Mouse (Mus musculus) stomach, embryonic 14.5 days (tissue): Measurements from ENCODE around the gene Cecr2. TPM values are rescaled to one million over a fixed set of nuclear protein-coding genes. Genes with fewer than 3 reads are reported as not detected.
"Not testable (repeated sequence)": the region's sequence is repeated elsewhere in the genome, so short reads cannot be mapped to it uniquely, and the experiment has no call there.

ENCODE experiments used
- ATAC-seq: fragments of 200-750 bp; cut with Nextera tagmentation; 2 replicates; pipeline ENCODE4 v1.8.0; 2017; ENCODE audit warnings: low read depth, moderate TSS enrichment; ENCODE audit not compliant: insufficient number of reproducible peaks, insufficient read depth, low FRiP score
- H3K27ac ChIP-seq: fragments of 300-500 bp; sonication (generic); 2 replicates; pipeline ENCODE4 v1.5.1; 2014; ENCODE audit warnings: mild to moderate bottlenecking, low read length, moderate library complexity, mixed read lengths
- H3K27me3 ChIP-seq: fragments of 300-500 bp; sonication (generic); 2 replicates; pipeline ENCODE4 v1.6.1; 2014; ENCODE audit warnings: low read length, control low read depth, mixed read lengths; ENCODE audit not compliant: control insufficient read depth, insufficient read depth
- H3K36me3 ChIP-seq: fragments of 300-500 bp; sonication (generic); 2 replicates; pipeline ENCODE4 v1.6.1; 2014; ENCODE audit warnings: mild to moderate bottlenecking, control low read depth, low read length, moderate library complexity, mixed read lengths; ENCODE audit not compliant: control insufficient read depth, insufficient read depth
- H3K4me1 ChIP-seq: fragments of 300-500 bp; sonication (generic); 2 replicates; pipeline ENCODE4 v1.6.1; 2014; ENCODE audit warnings: low read length, control low read depth, mixed read lengths; ENCODE audit not compliant: control insufficient read depth, insufficient read depth
- H3K4me2 ChIP-seq: fragments of 300-500 bp; sonication (generic); replicated peaks from 2 replicates; pipeline ENCODE4 v1.6.1; 2014; ENCODE audit warnings: low read depth, low read length, control low read depth
- H3K4me3 ChIP-seq: fragments of 300-500 bp; sonication (generic); 2 replicates; pipeline ENCODE4 v1.5.1; 2014; ENCODE audit warnings: low read depth, low read length, control low read depth
- H3K9ac ChIP-seq: fragments of 300-500 bp; sonication (generic); replicated peaks from 2 replicates; pipeline ENCODE4 v1.6.1; 2014; ENCODE audit warnings: low read depth, mild to moderate bottlenecking, control low read depth, low read length, moderate library complexity, mixed read lengths
- H3K9me3 ChIP-seq: fragments of 300-500 bp; sonication (generic); 2 replicates; pipeline ENCODE4 v1.6.1; 2016; ENCODE audit warnings: low read depth, low read length, control low read depth; ENCODE audit not compliant: control insufficient read depth
- WGBS: fragments of 180-500 bp; shearing (Covaris S2); extraction: QIAGEN DNeasy Blood & Tissue Kit; methylation state at CpG from one replicate; pipeline ENCODE4 v1.1.7; 2014; 5-methylcytosine and 5-hydroxymethylcytosine counted together
- polyA plus RNA-seq: library from polyadenylated mRNA; unstranded; fragments of >200 nt; fragmentation: Nextera tagmentation; extraction: Ambion mirVana; gene quantifications from 2 replicates; pipeline ENCODE4 v1.2.1, GENCODE M21; 2014

Gene Cecr2
- polyA plus RNA-seq, 1 experiment from 2014 or later, result 3.3 TPM

DNA sequence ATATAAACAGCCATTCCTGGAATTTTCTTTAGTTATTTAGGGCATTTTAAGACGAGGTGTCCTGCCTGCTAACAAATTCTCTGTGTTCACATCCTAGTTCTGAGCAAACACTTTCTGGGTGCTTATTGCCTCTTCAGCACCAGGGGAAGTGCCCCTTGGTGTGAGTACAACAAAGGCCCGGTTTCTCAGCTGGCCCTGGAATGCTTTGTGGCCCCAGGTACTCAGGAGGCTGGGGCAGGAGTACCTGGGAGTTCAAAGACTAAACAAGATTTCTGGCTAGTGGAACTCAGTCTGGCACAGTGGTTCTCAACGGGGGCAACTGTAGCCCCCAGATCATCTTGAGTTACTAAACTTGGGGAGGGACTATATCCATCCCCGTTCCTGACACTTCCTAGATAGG lies 26.6 kb upstream of the Cecr2 start:
- 44% methylated on average over 4 of the region's 4 CpGs for WGBS
- H3K4me1 ChIP-seq, result no peaks in the 10 kb centered on the region
- H3K27me3 ChIP-seq, result no peaks in the 10 kb centered on the region
- ATAC-seq, result no peak
- H3K4me3 ChIP-seq, result no peak overlapping the region
- H3K9ac ChIP-seq, result no peak overlapping the region
- no peak overlapping the region for H3K4me2 ChIP-seq
- no peaks in the 10 kb centered on the region for H3K9me3 ChIP-seq
- H3K36me3 ChIP-seq, result no peaks in the 10 kb centered on the region
- H3K27ac ChIP-seq, result no peak overlapping the region

DNA sequence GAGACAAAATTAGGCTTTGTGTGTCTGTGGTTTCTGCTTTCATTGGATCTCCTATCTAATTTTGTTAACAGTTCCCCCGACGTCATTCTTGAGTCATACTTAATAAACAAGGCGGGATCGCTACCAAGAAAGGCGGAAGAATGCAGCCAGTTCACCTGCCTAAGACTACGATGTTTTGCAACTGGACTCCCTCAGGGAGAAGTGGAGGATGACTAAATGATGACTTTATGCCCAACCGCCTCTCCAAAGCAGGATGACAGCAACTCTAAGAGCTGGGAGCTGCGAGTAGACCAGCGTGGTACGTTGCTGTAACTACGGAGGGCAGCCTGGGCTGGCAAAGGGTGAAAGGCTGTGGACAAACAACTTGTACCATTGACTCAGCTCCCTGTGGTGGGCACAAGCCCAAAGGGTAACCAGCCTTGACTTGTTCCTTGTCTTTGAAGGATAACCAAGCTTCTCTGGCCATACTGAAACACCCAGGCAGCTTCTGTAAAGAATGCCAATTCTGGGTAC lies 24.2 kb upstream of the Cecr2 start:
- H3K9ac ChIP-seq, result no peak overlapping the region
- no peaks in the 10 kb centered on the region for H3K27me3 ChIP-seq
- no peaks in the 10 kb centered on the region for H3K9me3 ChIP-seq
- H3K4me2 ChIP-seq, result no peak overlapping the region
- no peak overlapping the region for H3K27ac ChIP-seq
- WGBS, result 83% methylated on average over 11 of the region's 11 CpGs
- no peak for ATAC-seq
- no peak overlapping the region for H3K4me3 ChIP-seq
- H3K36me3 ChIP-seq, result no peaks in the 10 kb centered on the region
- H3K4me1 ChIP-seq, result no peaks in the 10 kb centered on the region

GRCm38 (mm10) chr6:120643776-120644175 lies 22.4 kb upstream of the Cecr2 start:
- H3K27ac ChIP-seq, result no peak overlapping the region
- WGBS, result 73% methylated on average over 7 of the region's 7 CpGs
- no peaks in the 10 kb centered on the region for H3K27me3 ChIP-seq
- no peak for ATAC-seq
- H3K4me1 ChIP-seq, result no peaks in the 10 kb centered on the region
- no peak overlapping the region for H3K9ac ChIP-seq
- no peaks in the 10 kb centered on the region for H3K9me3 ChIP-seq
- no peak overlapping the region for H3K4me3 ChIP-seq
- no peak overlapping the region for H3K4me2 ChIP-seq
- no peaks in the 10 kb centered on the region for H3K36me3 ChIP-seq

GRCm38 (mm10) chr6:120644346-120645299 lies 21.5 kb upstream of the Cecr2 start:
- ATAC-seq, result no peak
- H3K27ac ChIP-seq, result no peak overlapping the region
- no peaks in the 10 kb centered on the region for H3K36me3 ChIP-seq
- H3K9ac ChIP-seq, result no peak overlapping the region
- no peak overlapping the region for H3K4me2 ChIP-seq
- no peaks in the 10 kb centered on the region for H3K27me3 ChIP-seq
- no peaks in the 10 kb centered on the region for H3K9me3 ChIP-seq
- no peaks in the 10 kb centered on the region for H3K4me1 ChIP-seq
- WGBS, result 51% methylated on average over 23 of the region's 23 CpGs
- no peak overlapping the region for H3K4me3 ChIP-seq

DNA sequence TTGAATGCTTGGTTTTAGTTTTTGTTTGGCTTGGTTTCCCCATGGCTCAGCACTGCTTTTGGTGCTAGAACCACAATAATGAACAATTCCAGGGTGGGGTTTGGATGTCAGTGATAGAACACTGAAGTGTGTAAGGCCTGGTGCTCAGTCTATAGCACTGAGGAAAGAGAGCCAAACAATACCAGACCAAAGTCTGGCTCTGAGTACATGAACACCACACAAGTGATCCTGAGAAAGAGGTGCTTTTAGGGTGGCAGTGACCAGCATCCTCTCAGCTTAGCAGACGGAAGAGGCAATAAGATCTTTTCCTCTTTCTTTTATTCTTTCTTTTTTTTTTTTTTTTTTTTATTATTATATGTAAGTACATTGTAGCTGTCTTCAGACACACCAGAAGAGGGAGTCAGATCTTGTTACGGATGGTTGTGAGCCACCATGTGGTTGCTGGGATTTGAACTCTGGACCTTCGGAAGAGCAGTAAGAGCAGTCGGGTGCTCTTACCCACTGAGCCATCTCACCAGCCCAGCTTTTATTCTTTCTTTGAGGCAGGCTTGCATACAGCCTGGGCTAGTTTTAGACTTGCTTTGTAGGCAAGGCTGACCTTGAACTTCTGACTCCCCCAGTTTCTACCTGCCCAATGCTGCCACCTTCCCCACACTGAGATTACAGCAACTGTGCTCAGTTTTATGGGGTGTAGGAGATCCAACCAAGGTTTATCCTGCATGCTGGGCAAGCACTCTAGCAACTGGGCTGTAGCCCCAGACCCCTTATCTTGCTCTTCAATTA lies 18.7 kb upstream of the Cecr2 start:
- not testable (repeated sequence) for H3K4me1 ChIP-seq, H3K9me3 ChIP-seq, H3K4me2 ChIP-seq, H3K27ac ChIP-seq, H3K9ac ChIP-seq, H3K36me3 ChIP-seq, H3K27me3 ChIP-seq, ATAC-seq, H3K4me3 ChIP-seq
- 95% methylated on average over 3 of the region's 4 CpGs for WGBS

- 47% methylated on average over 5 of the region's 5 CpGs for WGBS
- H3K27me3 ChIP-seq, result no peaks in the 10 kb centered on the region
- no peak overlapping the region for H3K4me3 ChIP-seq
- H3K9ac ChIP-seq, result no peak overlapping the region
- no peaks in the 10 kb centered on the region for H3K4me1 ChIP-seq
- H3K27ac ChIP-seq, result no peak overlapping the region
- H3K4me2 ChIP-seq, result no peak overlapping the region
- ATAC-seq, result no peak
- H3K9me3 ChIP-seq, result no peaks in the 10 kb centered on the region
- H3K36me3 ChIP-seq, result no peaks in the 10 kb centered on the region
Observed at GRCm38 (mm10) chr6:120648205-120648604, 18.0 kb upstream of the Cecr2 start.

DNA sequence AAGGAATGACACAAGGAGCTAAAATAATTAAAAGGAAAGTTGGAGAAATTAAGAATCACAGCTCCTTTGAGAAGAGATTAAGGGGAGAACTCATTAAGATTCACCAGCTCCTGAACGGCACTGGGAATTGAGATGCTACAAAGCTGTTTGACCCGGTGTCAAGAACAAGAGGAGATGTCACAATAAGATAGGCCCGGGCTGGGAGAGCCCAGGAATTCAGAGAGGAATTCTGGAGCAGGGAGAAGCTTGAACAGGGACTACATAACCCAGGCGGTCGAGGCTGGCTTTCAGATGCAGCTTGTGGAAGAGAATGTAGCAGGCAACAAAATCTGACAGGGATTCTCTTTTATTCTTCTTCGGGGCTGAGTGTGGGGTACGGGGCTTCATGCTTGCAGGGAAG lies 13.5 kb upstream of the Cecr2 start:
- no peaks in the 10 kb centered on the region for H3K36me3 ChIP-seq
- H3K27ac ChIP-seq, result no peak overlapping the region
- WGBS, result 47% methylated on average over 7 of the region's 7 CpGs
- no peaks in the 10 kb centered on the region for H3K9me3 ChIP-seq
- no peaks in the 10 kb centered on the region for H3K4me1 ChIP-seq
- no peaks in the 10 kb centered on the region for H3K27me3 ChIP-seq
- H3K4me3 ChIP-seq, result no peak overlapping the region
- H3K9ac ChIP-seq, result no peak overlapping the region
- ATAC-seq, result no peak
- H3K4me2 ChIP-seq, result no peak overlapping the region

GRCm38 (mm10) chr6:120655702-120656101 lies 10.5 kb upstream of the Cecr2 start:
- Histone ChIP-seq H3K36me3 (no peaks in the 10 kb centered on the region), H3K4me2 (no peak overlapping the region), H3K4me3 (no peak overlapping the region), H3K27me3 (no peaks in the 10 kb centered on the region), H3K27ac (no peak overlapping the region), H3K4me1 (no peaks in the 10 kb centered on the region), H3K9me3 (no peaks in the 10 kb centered on the region), H3K9ac (no peak overlapping the region)
- 88% methylated on average over 3 of the region's 3 CpGs for WGBS
- ATAC-seq, result no peak
